Mouse (Mus musculus) liver, embryonic 18 days (tissue): ENCODE measurements around the gene Gss. TPM values are rescaled to one million over a fixed set of nuclear protein-coding genes. Genes with fewer than 3 reads are reported as not detected.

Experiments used
- polyA plus RNA-seq: library from polyadenylated mRNA; depleted of rRNA; stranded (reverse); fragments of >200 nt; gene quantifications from 2 replicates; pipeline ENCODE4 v1.2.3, GENCODE M21; 2012; rRNA removed

Gene Gss
- polyA plus RNA-seq = 36.9 and 39.4 TPM in 2 replicates

GRCm38 (mm10) chr2:155592137-155592853, at the start of gene Gss:
Gss (minus strand) TSS chr2:155592810.

GRCm38 (mm10) chr2:155610978-155611377, 18.4 kb upstream of the Gss start, which contains the start of gene Myh7b:
Myh7b (plus strand) TSS chr2:155611212.

GRCm38 (mm10) chr2:155517455-155518423, 74.9 kb downstream of the Gss start, which contains the start of the genes Acss2 and Ggt7:
Acss2 (plus strand) TSS chr2:155517948.
Ggt7 (minus strand) TSS chr2:155518237.

Other genes with a start within 250 kb of the Gss start
- gene Pigu, start 235.4 kb downstream of the Gss start, polyA plus RNA-seq = 18.9 and 19.1 TPM in 2 replicates
- gene Trp53inp2, start 211.8 kb downstream of the Gss start, polyA plus RNA-seq = 23.4 and 23.8 TPM in 2 replicates
- 7.1 and 10.0 TPM in 2 replicates for gene Ncoa6, start 118.9 kb downstream of the Gss start, polyA plus RNA-seq
- 27.3 and 59.6 TPM in 2 replicates for gene Acss2, start 74.9 kb downstream of the Gss start, polyA plus RNA-seq
- 0.35 and 0.50 TPM in 2 replicates for gene Ggt7, start 74.6 kb downstream of the Gss start, polyA plus RNA-seq
- gene Myh7b, start 18.4 kb upstream of the Gss start, polyA plus RNA-seq = 0.83 and 1.3 TPM in 2 replicates
- 44.5 and 49.6 TPM in 2 replicates for gene Trpc4ap, start 99.6 kb upstream of the Gss start, polyA plus RNA-seq
- gene Edem2, start 136.7 kb upstream of the Gss start, polyA plus RNA-seq = 39.2 and 41.0 TPM in 2 replicates
- not detected in 2 replicates for gene Gm17581, start 143.1 kb upstream of the Gss start, polyA plus RNA-seq
- gene Procr, start 158.3 kb upstream of the Gss start, polyA plus RNA-seq = 1.3 and 1.4 TPM in 2 replicates
- gene Mmp24, start 182.5 kb upstream of the Gss start, polyA plus RNA-seq = 0.01 TPM in 2 replicates
- gene BC029722, start 226.6 kb upstream of the Gss start, polyA plus RNA-seq = 6.0 and 6.2 TPM in 2 replicates
- 50.1 and 53.1 TPM in 2 replicates for gene Eif6, start 234.1 kb upstream of the Gss start, polyA plus RNA-seq
- gene Fam83c, start 242.0 kb upstream of the Gss start, polyA plus RNA-seq = under 0.01 and 0.01 TPM in 2 replicates